Mouse (Mus musculus) right cerebral cortex, postnatal 36 days (tissue): ENCODE measurements around the gene Tut1.
"Not testable (repeated sequence)": the region's sequence is repeated elsewhere in the genome, so short reads cannot be mapped to it uniquely, and the experiment has no call there.

Experiments used
- DNase-seq, 2 experiments: peaks; one replicate each; pipeline ENCODE4 v3.0.0; 2022; ENCODE audit warnings: low spot score in 2 of 2, mixed read lengths in 1 of 2

Gene Tut1

DNA sequence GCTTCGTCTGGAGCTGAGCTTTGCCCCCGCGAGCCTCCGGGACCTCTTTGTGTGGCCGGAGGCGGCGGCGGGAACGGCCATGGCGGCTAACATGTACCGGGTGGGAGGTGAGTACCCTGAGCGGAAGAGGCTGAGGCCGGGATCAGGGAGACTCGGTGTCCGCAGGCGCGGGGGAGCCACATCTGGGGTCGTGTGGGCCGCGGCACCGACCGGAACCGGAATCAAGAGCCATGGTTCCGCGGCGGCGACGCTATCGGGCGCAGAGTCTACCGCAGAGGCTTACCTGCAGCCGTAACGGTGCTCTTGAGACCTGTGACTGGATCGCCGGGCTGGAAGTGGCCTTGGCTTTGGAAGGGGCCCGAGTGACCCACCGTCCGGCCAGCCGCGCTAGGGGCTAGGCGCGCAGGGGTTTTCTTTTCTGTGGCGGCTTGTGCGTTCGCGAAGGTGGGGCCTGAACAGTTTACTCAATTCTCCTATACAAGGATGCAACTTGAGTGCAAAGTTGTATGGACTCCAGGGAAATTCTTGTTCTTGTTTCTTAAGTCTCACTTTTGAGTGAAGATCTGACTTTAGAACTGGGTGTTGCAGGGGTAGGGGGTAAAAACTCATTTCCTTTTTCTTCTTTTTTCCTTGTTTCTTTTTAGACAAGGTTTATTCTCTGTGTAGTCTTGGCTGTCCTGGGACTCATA is 11.2 kb upstream of the Tut1 start:
- DNase-seq = no peak

DNA sequence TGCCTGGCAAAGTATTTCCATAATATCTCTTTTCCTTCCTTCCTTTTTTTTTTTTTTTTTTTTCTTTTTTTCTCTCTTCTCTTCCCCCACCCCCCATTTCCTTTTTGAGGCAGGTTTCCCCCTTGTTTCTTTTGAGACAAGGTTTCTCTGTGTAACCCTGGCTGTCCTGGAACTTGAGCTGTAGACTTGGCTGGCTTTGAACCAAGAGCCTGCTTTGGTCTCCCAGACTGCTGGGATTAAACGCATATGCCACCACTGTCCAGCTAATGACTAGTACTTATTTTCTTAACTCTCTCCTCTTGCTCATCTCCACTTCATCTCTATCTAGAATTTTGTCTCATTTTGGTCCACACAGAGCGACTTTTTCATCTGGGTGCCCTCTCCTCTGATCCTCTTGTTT is 10.6 kb upstream of the Tut1 start:
- no peak for DNase-seq

DNA sequence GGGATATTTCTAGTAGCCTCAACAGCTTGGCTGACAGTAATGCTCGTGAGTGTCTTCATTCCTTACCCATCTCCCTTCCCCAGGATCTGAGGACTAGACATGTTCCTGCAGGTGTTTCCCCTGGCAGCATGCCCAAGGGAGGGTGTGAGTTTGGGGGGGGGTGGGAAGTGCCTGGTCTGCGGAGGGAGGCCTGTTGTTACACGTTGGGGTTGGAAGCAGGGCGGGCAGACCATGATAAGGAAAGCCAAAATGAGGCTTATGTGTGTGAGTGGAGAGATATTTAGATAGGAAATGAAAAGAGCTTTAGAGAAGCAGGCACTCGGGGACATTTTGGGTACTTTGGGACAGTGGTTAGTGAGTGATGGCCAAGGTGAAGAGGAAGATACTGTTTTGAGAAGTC is 9.6 kb upstream of the Tut1 start:
- DNase-seq = no peak

GRCm38 (mm10) chr19:8944750-8945149 is 8.9 kb upstream of the Tut1 start:
- no peak for DNase-seq

- DNase-seq = no peak
Measured at GRCm38 (mm10) chr19:8945251-8945650, 8.4 kb upstream of the Tut1 start.

GRCm38 (mm10) chr19:8946929-8947328 is 6.7 kb upstream of the Tut1 start:
- DNase-seq = no peak

GRCm38 (mm10) chr19:8950190-8950589 is 3.5 kb upstream of the Tut1 start:
- DNase-seq = no peak

GRCm38 (mm10) chr19:8952241-8952640 is 1.4 kb upstream of the Tut1 start:
- DNase-seq = no peak

- DNase-seq = no peak
Measured at GRCm38 (mm10) chr19:8954171-8954570, 524 bp downstream of the Tut1 start.

DNA sequence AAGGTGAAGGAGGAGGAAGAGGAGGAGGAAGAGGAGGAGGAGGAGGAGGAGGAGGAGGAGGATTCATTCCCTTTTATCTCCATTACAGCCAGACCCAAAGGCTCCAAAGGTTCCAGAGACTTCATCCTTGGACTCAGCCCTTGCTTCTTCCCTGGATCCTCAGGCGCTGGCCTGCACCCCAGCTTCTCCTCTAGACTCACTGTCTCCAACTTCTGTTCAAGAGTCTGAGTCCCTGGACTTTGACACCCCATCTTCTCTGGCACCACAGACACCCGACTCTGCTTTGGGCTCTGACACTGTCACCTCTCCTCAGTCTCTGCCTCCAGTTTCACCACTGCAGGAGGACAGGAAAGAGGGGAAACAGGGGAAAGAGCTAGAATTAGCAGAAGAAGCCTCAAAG is 8.6 kb downstream of the Tut1 start:
- DNase-seq = no peak

DNA sequence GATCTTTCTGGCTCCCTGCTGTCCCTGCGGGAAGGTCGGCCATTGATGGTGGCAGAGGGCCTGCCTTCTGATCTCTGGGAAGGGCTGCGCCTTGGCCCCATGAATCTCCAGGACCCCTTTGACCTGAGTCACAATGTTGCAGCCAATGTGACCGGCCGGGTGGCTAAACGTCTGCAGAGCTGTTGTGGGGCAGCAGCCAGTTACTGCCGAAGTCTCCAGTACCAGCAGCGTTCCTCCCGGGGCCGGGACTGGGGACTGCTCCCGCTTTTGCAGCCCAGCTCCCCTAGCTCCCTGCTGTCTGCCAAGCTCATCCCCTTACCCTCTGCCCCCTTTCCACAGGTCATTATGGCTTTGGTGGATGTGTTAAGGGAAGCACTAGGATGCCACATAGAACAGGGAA is 11.4 kb downstream of the Tut1 start:
- no peak for DNase-seq

DNA sequence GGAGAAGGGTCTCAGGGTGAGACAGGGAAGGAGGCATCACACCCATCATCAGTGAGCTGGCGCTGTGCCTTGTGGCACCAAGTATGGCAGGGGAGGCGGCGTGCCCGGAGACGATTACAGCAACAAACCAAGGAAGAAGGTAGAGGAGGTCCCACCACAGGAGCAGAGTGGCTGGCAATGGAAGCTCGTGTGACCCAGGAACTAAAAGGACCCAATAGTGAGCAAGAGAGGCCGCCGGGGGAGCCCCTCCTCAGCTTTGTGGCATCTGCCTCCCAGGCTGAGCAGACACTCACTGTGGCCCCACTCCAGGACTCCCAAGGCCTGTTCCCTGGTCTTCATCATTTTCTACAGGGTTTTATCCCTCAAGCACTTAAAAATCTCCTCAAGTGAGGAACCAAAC is 12.1 kb downstream of the Tut1 start:
- DNase-seq = no peak

DNA sequence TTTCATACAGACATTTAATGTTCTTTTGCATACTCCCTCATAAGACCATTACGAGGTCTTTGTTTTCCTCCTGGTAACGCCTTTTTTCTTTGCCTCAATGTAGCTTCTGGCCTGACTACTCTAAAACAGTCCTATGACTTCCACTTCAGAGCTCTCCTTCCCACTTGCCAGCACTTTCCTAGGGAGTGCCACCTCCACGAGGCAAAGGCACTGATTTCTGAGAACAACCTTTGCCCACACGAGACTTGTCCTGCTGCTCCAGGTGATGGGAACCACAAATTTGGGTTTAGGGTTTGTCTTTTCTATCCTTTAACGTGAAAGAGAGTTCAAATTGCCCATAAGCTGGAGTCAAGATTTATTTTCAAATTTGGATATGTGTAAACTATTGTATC is 12.5 kb downstream of the Tut1 start:
- DNase-seq = no peak

DNA sequence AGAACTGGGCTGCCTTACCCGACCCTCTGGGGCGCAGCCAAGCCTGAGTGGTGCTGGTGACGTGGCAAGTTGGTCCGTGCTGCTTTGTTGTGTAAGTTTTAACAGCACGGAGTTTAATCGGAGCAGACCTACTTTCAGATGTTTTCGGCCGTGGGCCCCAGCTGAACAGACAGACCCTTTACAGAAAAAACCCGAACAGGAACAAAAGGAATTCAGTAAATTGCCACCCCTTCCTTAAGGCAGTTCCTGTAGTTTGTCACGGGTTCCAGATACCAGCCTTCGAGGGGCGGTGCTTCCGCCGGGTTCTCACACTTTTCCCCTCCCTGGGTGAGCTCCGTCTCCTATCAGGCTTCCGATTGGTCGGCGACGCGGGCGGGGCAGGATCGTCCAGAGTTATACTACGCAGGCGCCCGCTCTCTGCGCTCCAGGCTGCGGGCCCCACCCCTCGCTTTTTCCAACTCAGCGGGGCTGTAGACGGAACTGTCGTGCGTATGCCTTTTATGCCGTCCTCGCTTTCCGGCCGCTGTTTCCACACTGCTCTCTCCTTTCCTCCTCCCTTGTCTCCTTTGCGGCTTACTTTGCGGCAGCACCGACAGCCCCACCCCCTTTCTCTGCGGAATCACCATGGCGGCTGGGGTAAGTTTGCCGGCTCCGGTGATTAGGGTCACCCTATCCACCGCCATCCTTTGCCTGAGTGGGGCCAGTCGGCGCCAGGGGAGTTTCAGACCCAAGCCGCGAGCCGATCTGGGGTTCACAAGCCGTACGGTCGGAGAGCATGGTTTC is 13.1 kb downstream of the Tut1 start, which contains the start of gene Eef1g:
Eef1g (plus strand) TSS at position 452 of the 783 bp plus-strand sequence.
- peak; percentile 100 for DNase-seq

DNA sequence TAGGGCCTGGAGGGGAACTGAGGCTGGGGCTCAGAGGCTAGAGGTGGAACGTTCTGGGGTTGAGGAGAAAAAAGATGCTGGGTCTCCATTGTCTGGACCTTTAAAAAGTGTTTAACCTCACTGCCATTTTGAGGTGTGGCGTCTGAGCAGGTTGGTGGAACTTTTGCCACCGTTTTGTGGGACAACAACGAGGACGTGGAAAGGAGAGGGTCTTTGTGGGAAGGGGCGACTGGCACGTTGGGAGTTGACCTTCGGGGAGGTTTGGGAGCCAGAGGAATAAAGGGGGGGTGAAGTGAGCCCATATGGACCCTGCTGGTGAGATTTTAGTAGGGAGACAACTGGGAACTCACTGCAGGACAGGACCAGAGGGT is 13.7 kb downstream of the Tut1 start:
- DNase-seq = no peak

DNA sequence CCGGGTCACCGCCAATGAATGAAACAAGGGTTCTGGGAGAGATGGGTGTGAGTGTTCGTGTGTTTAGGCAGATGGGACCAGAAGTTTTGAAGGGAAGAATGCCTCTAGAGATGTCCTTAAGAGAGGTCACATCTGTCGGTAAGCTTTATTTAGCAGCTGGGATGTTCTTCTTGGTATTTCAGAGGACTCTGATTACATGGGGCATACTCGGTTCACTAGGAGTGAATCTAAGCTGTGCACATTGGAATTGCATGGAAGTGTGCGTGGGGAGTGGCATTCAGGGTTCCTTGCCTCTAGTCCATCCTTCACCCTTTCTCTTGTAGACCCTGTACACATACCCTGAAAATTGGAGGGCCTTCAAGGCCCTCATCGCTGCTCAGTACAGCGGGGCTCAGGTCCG is 14.2 kb downstream of the Tut1 start:
- no peak for DNase-seq

DNA sequence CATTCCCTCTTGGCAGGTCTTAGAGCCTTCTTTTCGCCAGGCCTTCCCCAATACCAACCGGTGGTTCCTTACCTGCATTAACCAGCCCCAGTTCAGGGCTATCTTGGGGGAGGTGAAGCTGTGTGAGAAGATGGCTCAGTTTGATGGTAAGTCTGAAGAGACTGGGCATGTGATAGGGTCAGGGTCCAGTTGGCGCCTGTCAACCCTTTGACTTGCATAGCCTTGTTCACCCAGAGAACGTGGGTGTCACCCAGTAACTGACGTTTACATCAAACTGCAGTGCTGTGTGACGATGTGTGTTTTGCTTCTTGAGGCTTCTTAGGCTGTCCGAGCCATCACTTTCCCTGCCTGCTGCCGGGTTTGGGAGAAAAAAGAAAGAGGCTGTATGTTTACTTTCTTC is 18.8 kb downstream of the Tut1 start:
- DNase-seq = not testable (repeated sequence)

DNA sequence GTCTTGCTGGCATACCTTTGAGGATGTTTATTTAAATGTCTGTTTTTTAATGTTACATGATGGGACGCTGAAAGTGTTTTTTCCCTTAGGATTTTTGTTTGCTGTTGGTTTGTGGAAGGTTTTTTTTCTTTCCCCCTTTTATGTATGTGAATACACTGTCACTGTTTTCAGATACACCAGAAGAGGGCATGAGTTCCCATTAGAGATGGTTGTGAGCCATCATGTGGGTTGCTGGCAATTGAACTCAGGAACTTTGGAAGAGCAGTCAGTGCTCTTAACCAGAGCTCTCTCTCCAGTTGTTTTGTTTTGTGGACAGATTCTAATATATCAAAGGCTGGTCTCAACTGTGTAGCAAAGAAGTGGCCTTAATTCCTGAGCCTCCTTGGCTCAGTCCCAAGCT is 21.0 kb downstream of the Tut1 start:
- DNase-seq = no peak

- no peak for DNase-seq
Measured at GRCm38 (mm10) chr19:8975491-8975890, 21.8 kb downstream of the Tut1 start.

GRCm38 (mm10) chr19:8976535-8976934 is 22.9 kb downstream of the Tut1 start:
- no peak for DNase-seq

DNA sequence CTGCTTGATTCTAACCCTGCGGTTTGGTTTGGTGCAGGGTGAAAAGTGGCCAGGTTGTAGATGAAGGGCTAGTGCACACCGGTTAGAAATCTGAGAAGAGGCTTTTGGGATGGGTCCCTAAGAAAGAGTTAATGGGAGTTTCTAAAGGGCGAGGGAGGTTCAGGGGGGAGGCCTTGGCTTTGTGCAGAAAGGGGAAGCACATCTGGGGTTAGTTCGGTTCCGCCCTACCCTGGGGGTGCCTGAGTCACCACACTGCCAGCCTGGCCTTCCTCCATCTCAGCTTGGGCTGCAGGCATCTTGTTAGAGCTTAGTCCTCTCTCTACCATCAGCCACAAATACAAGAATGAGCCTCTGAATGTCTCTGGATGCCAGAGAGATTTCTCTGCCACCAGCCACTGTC is 27.1 kb downstream of the Tut1 start:
- no peak for DNase-seq

DNA sequence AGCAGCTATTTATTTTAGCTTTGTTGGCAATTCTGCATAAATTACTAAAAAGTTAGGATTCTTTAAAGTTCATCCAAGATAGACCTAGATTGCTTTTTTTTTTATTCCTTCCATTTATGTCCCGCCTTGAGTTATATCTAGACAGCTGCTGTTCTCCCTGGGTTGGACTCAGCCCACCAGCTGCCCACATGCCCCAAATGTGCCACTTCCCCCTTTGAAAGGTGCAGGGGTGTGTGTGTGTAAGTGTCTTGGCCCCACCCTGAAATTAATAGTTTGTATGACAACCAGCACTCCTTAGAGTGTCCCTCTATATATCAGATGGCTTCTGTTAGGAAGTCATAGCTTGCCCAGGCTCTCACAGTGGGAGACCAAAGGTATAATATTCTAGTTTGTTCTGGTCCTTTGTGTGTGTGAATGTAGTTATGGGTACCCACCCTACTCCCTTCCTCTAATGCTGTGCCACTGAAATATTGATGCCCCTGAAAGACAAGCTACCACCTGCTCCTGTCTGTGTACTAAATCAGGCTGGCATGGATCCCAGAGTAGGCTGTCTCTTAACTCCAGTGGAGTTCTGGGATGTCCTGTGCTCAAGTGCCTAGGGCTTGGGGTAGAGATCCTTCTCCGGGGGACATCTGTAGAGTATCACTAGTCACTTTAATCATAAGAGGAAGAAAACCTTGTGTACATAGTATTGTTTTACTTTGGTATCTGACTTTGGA is 28.0 kb downstream of the Tut1 start:
- no peak for DNase-seq
